ENCODE assay signal across 28 mouse cellular contexts in genomic region chr10:79581501-79581900, GRCm38 (mm10). TPM values are rescaled to one million over a fixed set of nuclear protein-coding genes. Genes with fewer than 3 reads are reported as not detected.
"Had no signal": no experiment of that assay in that cellular context is flagged by ENCODE, and none has a peak within 500 bp of the region (broad histone marks: within the 10 kb centered on the region; RNA-seq: fewer than 3 reads in every experiment).

No protein-coding gene starts in this region.

- H3K27ac ChIP-seq: gastrocnemius, adult 2 months; heart, adult 2 months; hindbrain, embryonic 10.5 days; hindbrain, embryonic 12.5 days; hindbrain, embryonic 14.5 days; intestine, embryonic 15.5 days; layer of hippocampus, adult 2 months; left cerebral cortex, adult 2 months; limb, embryonic 10.5 days; limb, embryonic 12.5 days had no signal

- ATAC-seq: hindbrain, embryonic 16.5 days; inflammation-experienced regulatory T-cells, adult 6 months; intestine, embryonic 15.5 days; intestine, postnatal 0 days had no signal

- H3K36me3 ChIP-seq: hindbrain, embryonic 10.5 days; hindbrain, embryonic 12.5 days; intestine, embryonic 15.5 days; limb, embryonic 10.5 days; limb, embryonic 12.5 days had no signal

- H3K4me2 ChIP-seq: heart, embryonic 11.5 days; hindbrain, embryonic 12.5 days; hindbrain, embryonic 14.5 days; intestine, embryonic 15.5 days; limb, embryonic 12.5 days; liver, embryonic 11.5 days had no signal

- H3K4me3 ChIP-seq: gastrocnemius, adult 2 months; heart, adult 2 months; hindbrain, embryonic 10.5 days; hindbrain, embryonic 12.5 days; intestine, embryonic 15.5 days; layer of hippocampus, adult 2 months; left cerebral cortex, adult 2 months; limb, embryonic 10.5 days; limb, embryonic 12.5 days had no signal

- DNase-seq: gastrocnemius, postnatal 25 days had no signal

- H3K27me3 ChIP-seq: intestine, embryonic 15.5 days had no signal

- H3K4me1 ChIP-seq: hindbrain, embryonic 12.5 days; intestine, embryonic 15.5 days; limb, embryonic 12.5 days had no signal

- H3K9me3 ChIP-seq: hindbrain, embryonic 10.5 days; intestine, embryonic 15.5 days; limb, embryonic 10.5 days; limb, embryonic 12.5 days had no signal

- H3K9ac ChIP-seq: hindbrain, embryonic 12.5 days; hindbrain, embryonic 14.5 days; intestine, embryonic 15.5 days; limb, embryonic 12.5 days had no signal

RNA-seq across cellular contexts. Expression of gene Theg, which starts 5.6 kb away (rescaled TPM):
- total RNA-seq: gastrocnemius, adult 2 months; gastrocnemius, postnatal 10 days; gastrocnemius, postnatal 25 days; gastrocnemius, postnatal 4 days; granulocyte monocyte progenitor cell, adult 5-6 weeks; heart, adult 2 months; heart, postnatal 10 days; heart, postnatal 25 days; heart, postnatal 4 days; layer of hippocampus, postnatal 10 days had no signal
- polyA plus RNA-seq: heart, embryonic 11.5 days; heart, embryonic 14.5 days; heart, embryonic 16.5 days; hindbrain, embryonic 10.5 days; hindbrain, embryonic 12.5 days; hindbrain, embryonic 14.5 days; hindbrain, embryonic 16.5 days; inflammation-experienced regulatory T-cells, adult 6 months; intestine, embryonic 15.5 days; intestine, postnatal 0 days; kidney, embryonic 14.5 days; kidney, embryonic 16.5 days; limb, embryonic 10.5 days; limb, embryonic 12.5 days; limb, embryonic 14.5 days; liver, embryonic 11.5 days had no signal

RNA-seq across cellular contexts. Expression of gene C2cd4c, which starts 32.3 kb away (rescaled TPM):
- total RNA-seq: gastrocnemius, postnatal 25 days; granulocyte monocyte progenitor cell, adult 5-6 weeks; heart, postnatal 10 days; heart, postnatal 25 days had no signal
- polyA plus RNA-seq: heart, embryonic 11.5 days; heart, embryonic 14.5 days; heart, embryonic 16.5 days; inflammation-experienced regulatory T-cells, adult 6 months; kidney, embryonic 14.5 days; limb, embryonic 10.5 days; limb, embryonic 12.5 days; liver, embryonic 11.5 days had no signal

RNA-seq across cellular contexts. Expression of gene Shc2, which starts 56.2 kb away (rescaled TPM):
- total RNA-seq: granulocyte monocyte progenitor cell, adult 5-6 weeks had no signal
- polyA plus RNA-seq: inflammation-experienced regulatory T-cells, adult 6 months had no signal
